ENCODE assay signal across 13 mouse cellular contexts in genomic region chr17:12668478-12669362, GRCm38 (mm10). TPM values are rescaled to one million over a fixed set of nuclear protein-coding genes. Genes with fewer than 3 reads are reported as not detected.
DNase-seq lines count a peak whose midpoint lies in the region; ATAC-seq and TF ChIP-seq lines count a peak whose summit lies in the region.
"Had no signal": no experiment of that assay in that cellular context is flagged by ENCODE, and none has a peak within 500 bp of the region (broad histone marks: within the 10 kb centered on the region; RNA-seq: fewer than 3 reads in every experiment).

No protein-coding gene starts in this region.

- no peaks in the 10 kb centered on the region for H3K9me3 ChIP-seq in heart, embryonic 14.5 days (ENCODE audit: control insufficient read depth, low read length)
- H3K9me3 ChIP-seq in G1E (replicated peaks), result no peaks in the 10 kb centered on the region
- no peaks in the 10 kb centered on the region for H3K9me3 ChIP-seq in embryonic facial prominence, embryonic 10.5 days
- no peaks in the 10 kb centered on the region for H3K9me3 ChIP-seq in liver, postnatal 0 days (ENCODE audit: low read length)
- H3K9me3 ChIP-seq: hindbrain, embryonic 13.5 days; midbrain, embryonic 15.5 days had no signal

- H3K4me2 ChIP-seq in heart, embryonic 14.5 days (ENCODE audit: low read length), result peak overlapping the region; percentile 8; the same call in 1 of the 2 replicates
- no peak overlapping the region for H3K4me2 ChIP-seq in liver, postnatal 0 days (ENCODE audit: low read depth, low read length)
- H3K4me2 ChIP-seq: hindbrain, embryonic 13.5 days; midbrain, embryonic 15.5 days had no signal

- no peaks in the 10 kb centered on the region for H3K36me3 ChIP-seq in heart, embryonic 14.5 days (ENCODE audit: control insufficient read depth, insufficient read depth, low read length)
- H3K36me3 ChIP-seq in G1E (replicated peaks), result no peaks in the 10 kb centered on the region
- no peaks in the 10 kb centered on the region for H3K36me3 ChIP-seq in embryonic facial prominence, embryonic 10.5 days (replicated peaks)
- H3K36me3 ChIP-seq in liver, postnatal 0 days (replicated peaks; ENCODE audit: insufficient read depth, low read length), result no peaks in the 10 kb centered on the region
- H3K36me3 ChIP-seq: hindbrain, embryonic 13.5 days; midbrain, embryonic 15.5 days had no signal

- WGBS in heart, embryonic 14.5 days, result 16% methylated on average over 7 of the region's 7 CpGs
- WGBS in embryonic facial prominence, embryonic 10.5 days, result 55% methylated on average over 7 of the region's 7 CpGs
- 32% methylated on average over 7 of the region's 7 CpGs for WGBS in liver, postnatal 0 days (ENCODE audit: insufficient replicate concordance)

- H3K9ac ChIP-seq in heart, embryonic 14.5 days (ENCODE audit: low read length), result no peak overlapping the region
- no peak overlapping the region for H3K9ac ChIP-seq in liver, postnatal 0 days (replicated peaks)
- H3K9ac ChIP-seq: hindbrain, embryonic 13.5 days; midbrain, embryonic 15.5 days had no signal

- H3K27me3 ChIP-seq in heart, embryonic 14.5 days (ENCODE audit: control insufficient read depth, insufficient read depth, low read length), result no peaks in the 10 kb centered on the region
- peaks cover 44% of the 10 kb centered on the region for H3K27me3 ChIP-seq in G1E (ENCODE audit: insufficient read depth, low read length)
- no peaks in the 10 kb centered on the region for H3K27me3 ChIP-seq in embryonic facial prominence, embryonic 10.5 days (replicated peaks; ENCODE audit: low read depth, poor library complexity, severe bottlenecking)
- H3K27me3 ChIP-seq in liver, postnatal 0 days (ENCODE audit: insufficient read depth, low read length), result no peaks in the 10 kb centered on the region
- H3K27me3 ChIP-seq: hindbrain, embryonic 13.5 days; midbrain, embryonic 15.5 days had no signal

- peak overlapping the region; percentile 26 to 75 for H3K27ac ChIP-seq in heart, embryonic 14.5 days (replicated peaks in 1 of 2; ENCODE audit: control insufficient read depth in 1 of 2, insufficient read depth in 1 of 2, low read depth in 2 of 2, low read length in 2 of 2)
- H3K27ac ChIP-seq in embryonic facial prominence, embryonic 10.5 days (replicated peaks), result peak overlapping the region; percentile 70
- H3K27ac ChIP-seq in liver, postnatal 0 days (ENCODE audit: low read depth), result peak overlapping the region; percentile 35; the same call in 1 of the 2 replicates
- H3K27ac ChIP-seq: hindbrain, embryonic 13.5 days; midbrain, embryonic 15.5 days had no signal

- no peak for TF ChIP-seq CTCF in G1E (IDR thresholded peaks at IDR 0.05; ENCODE audit: low read depth, low read length)
- TF ChIP-seq CTCF in liver, postnatal 0 days (IDR thresholded peaks at IDR 0.05; ENCODE audit: low read depth), result no peak

- ATAC-seq in heart, embryonic 14.5 days (ENCODE audit: insufficient number of reproducible peaks, insufficient read depth, low FRiP score, low read depth), result 0 out of 2 replicates have a peak, but pooled peaks have one; percentile 36
- ATAC-seq in G1E (ENCODE audit: extremely low read depth, insufficient number of reproducible peaks, low FRiP score, poor library complexity, severe bottlenecking), result peak; percentile 66
- ATAC-seq in liver, postnatal 0 days, result peak; percentile 80
- ATAC-seq: activated CD4-positive, CD25-positive, alpha-beta regulatory T cell, adult 4 months; forebrain, embryonic 14.5 days; midbrain, embryonic 15.5 days had no signal

- DNase-seq in heart, adult 11 months, result no peak
- DNase-seq in G1E (ENCODE audit: low spot score), result peak; percentile 30
- no peak for DNase-seq in embryonic facial prominence, embryonic 10.5 days (ENCODE audit: low spot score)
- no peak for DNase-seq in liver, postnatal 0 days
- DNase-seq in right cerebral cortex, postnatal 4 days, result no peak
- DNase-seq in adrenal gland, adult (ENCODE audit: inconsistent age in 2 of 2, low spot score in 1 of 2), result no peak
- no peak for DNase-seq in right cerebral cortex, postnatal 10 days (ENCODE audit: low spot score in 2 of 2)
- DNase-seq: right cerebral cortex, postnatal 25 days had no signal

- peaks cover 24 to 28% of the 10 kb centered on the region in 2 experiments for H3K4me1 ChIP-seq in heart, embryonic 14.5 days (ENCODE audit: control insufficient read depth in 2 of 2, insufficient read depth in 2 of 2, low read length in 2 of 2)
- H3K4me1 ChIP-seq in G1E (ENCODE audit: insufficient read depth, low read depth, low read length), result peaks cover 62% of the 10 kb centered on the region
- H3K4me1 ChIP-seq in embryonic facial prominence, embryonic 10.5 days, result peaks cover 31% of the 10 kb centered on the region
- peaks cover 15% of the 10 kb centered on the region for H3K4me1 ChIP-seq in liver, postnatal 0 days (ENCODE audit: insufficient read depth)
- H3K4me1 ChIP-seq: midbrain, embryonic 15.5 days had no signal

- H3K4me3 ChIP-seq in heart, embryonic 14.5 days (ENCODE audit: control insufficient read depth in 1 of 2, insufficient read depth in 1 of 2, low read depth in 1 of 2, low read length in 2 of 2), result no peak overlapping the region
- peak overlapping the region; percentile 17; the same call in 1 of the 2 replicates for H3K4me3 ChIP-seq in G1E (ENCODE audit: low read depth, low read length)
- H3K4me3 ChIP-seq in embryonic facial prominence, embryonic 10.5 days, result no peak overlapping the region
- no peak overlapping the region for H3K4me3 ChIP-seq in liver, postnatal 0 days (ENCODE audit: low read depth, low read length)
- H3K4me3 ChIP-seq: hindbrain, embryonic 13.5 days; midbrain, embryonic 15.5 days had no signal

- TF ChIP-seq EP300 in liver, postnatal 0 days (IDR thresholded peaks at IDR 0.05; ENCODE audit: low read depth), result no peak; the same call in 1 of the 2 replicates

RNA-seq across cellular contexts. Expression of gene Slc22a1, which starts 6.9 kb away (rescaled TPM):
- polyA plus RNA-seq in heart, embryonic 14.5 days (2014; fragmentation: Nextera tagmentation; extraction: Ambion mirVana), result 28.7 and 42.4 TPM in 2 replicates
- total RNA-seq in G1E (2014; fragmentation: Nextera tagmentation) (not detected in 2 replicates), G1E (2017) (not detected in 2 replicates)
- 0.03 and 0.07 TPM in 2 replicates for polyA plus RNA-seq in G1E (2012)
- polyA plus RNA-seq in embryonic facial prominence, embryonic 10.5 days (2016; fragmentation: Nextera tagmentation; extraction: Ambion mirVana), result not detected in 2 replicates
- 6.1 and 11.7 TPM in 2 replicates for polyA plus RNA-seq in liver, postnatal 0 days (2015; fragmentation: Nextera tagmentation; extraction: Ambion mirVana)
- polyA plus RNA-seq: forebrain, embryonic 14.5 days; hindbrain, embryonic 13.5 days; midbrain, embryonic 15.5 days had no signal
